Mouse (Mus musculus) forebrain, embryonic 12.5 days (tissue): ENCODE results near the gene Igsf3. TPM values are rescaled to one million over a fixed set of nuclear protein-coding genes. Genes with fewer than 3 reads are reported as not detected.

Source experiments
- ATAC-seq: fragments of 200-750 bp; cut with Nextera tagmentation; 2 replicates; pipeline ENCODE4 v1.8.0; 2017; ENCODE audit warnings: moderate TSS enrichment; ENCODE audit not compliant: low FRiP score
- H3K27ac ChIP-seq: fragments of 300-500 bp; sonication (generic); 2 replicates; pipeline ENCODE4 v1.5.1; 2016; ENCODE audit warnings: mild to moderate bottlenecking
- H3K27me3 ChIP-seq: fragments of 300-500 bp; sonication (generic); 2 replicates; pipeline ENCODE4 v1.6.1; 2016; ENCODE audit warnings: mild to moderate bottlenecking
- H3K36me3 ChIP-seq: fragments of 300-500 bp; sonication (generic); replicated peaks from 2 replicates; pipeline ENCODE4 v1.6.1; 2016; ENCODE audit warnings: mild to moderate bottlenecking
- H3K4me1 ChIP-seq: fragments of 300-500 bp; sonication (generic); 2 replicates; pipeline ENCODE4 v1.6.1; 2016
- H3K4me2 ChIP-seq: fragments of 300-500 bp; sonication (generic); 2 replicates; pipeline ENCODE4 v1.6.1; 2016; ENCODE audit warnings: mild to moderate bottlenecking, moderate library complexity
- H3K4me3 ChIP-seq: fragments of 300-500 bp; sonication (generic); replicated peaks from 2 replicates; pipeline ENCODE4 v1.5.1; 2016; ENCODE audit warnings: mild to moderate bottlenecking
- H3K9ac ChIP-seq: fragments of 300-500 bp; sonication (generic); 2 replicates; pipeline ENCODE4 v1.6.1; 2016; ENCODE audit warnings: mild to moderate bottlenecking
- H3K9me3 ChIP-seq: fragments of 300-500 bp; sonication (generic); 2 replicates; pipeline ENCODE4 v1.6.1; 2016
- WGBS: fragments of 180-500 bp; shearing (Covaris S2); methylation state at CpG from one replicate; pipeline ENCODE4 v1.1.7; 2016; 5-methylcytosine and 5-hydroxymethylcytosine counted together
- polyA plus RNA-seq: library from polyadenylated mRNA; unstranded; fragments of >200 nt; fragmentation: Nextera tagmentation; extraction: Ambion mirVana; gene quantifications from 2 replicates; pipeline ENCODE4 v1.2.1, GENCODE M21; 2016

Igsf3 gene
- polyA plus RNA-seq, 1 experiment from 2014 or later = 27.8 TPM

DNA sequence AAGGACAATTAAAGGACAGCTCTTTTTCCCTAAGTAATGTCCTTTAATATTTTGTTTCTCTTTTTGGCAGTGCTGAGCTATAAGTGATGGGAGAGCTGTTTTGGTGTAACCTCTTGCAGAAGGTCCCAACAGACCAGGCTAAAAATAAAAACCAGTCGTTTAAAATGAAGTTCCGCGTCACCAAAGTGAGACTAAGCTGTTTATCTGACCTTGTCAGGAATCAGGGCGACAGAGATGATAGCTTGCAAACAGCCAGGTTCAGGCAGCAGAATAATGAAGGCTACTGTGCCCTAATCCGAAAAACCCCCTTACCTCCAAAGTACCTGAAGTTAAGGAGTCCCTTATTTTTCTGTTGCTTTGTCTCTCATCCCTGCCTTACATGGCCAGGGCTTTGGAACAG is 21.2 kb upstream of the Igsf3 start:
- H3K9ac ChIP-seq = no peak overlapping the region
- no peaks in the 10 kb centered on the region for H3K9me3 ChIP-seq
- no peak overlapping the region for H3K4me3 ChIP-seq
- H3K27ac ChIP-seq = no peak overlapping the region
- peaks cover under 1% of the 10 kb centered on the region for H3K4me1 ChIP-seq
- no peaks in the 10 kb centered on the region for H3K27me3 ChIP-seq
- no peak overlapping the region for H3K4me2 ChIP-seq
- WGBS = 67% methylated on average over 5 of the region's 5 CpGs
- H3K36me3 ChIP-seq = no peaks in the 10 kb centered on the region
- no peak for ATAC-seq

GRCm38 (mm10) chr3:101356583-101357553 is 20.0 kb upstream of the Igsf3 start:
- H3K27ac ChIP-seq = no peak overlapping the region
- no peak for ATAC-seq
- no peak overlapping the region for H3K4me3 ChIP-seq
- no peak overlapping the region for H3K4me2 ChIP-seq
- H3K9me3 ChIP-seq = no peaks in the 10 kb centered on the region
- H3K4me1 ChIP-seq = no peaks in the 10 kb centered on the region; the same call in 1 of the 2 replicates
- H3K27me3 ChIP-seq = no peaks in the 10 kb centered on the region
- H3K36me3 ChIP-seq = no peaks in the 10 kb centered on the region
- WGBS = 80% methylated on average over 8 of the region's 8 CpGs
- no peak overlapping the region for H3K9ac ChIP-seq

GRCm38 (mm10) chr3:101360832-101361231 is 16.1 kb upstream of the Igsf3 start:
- Histone ChIP-seq H3K4me1 (peaks cover 15% of the 10 kb centered on the region), H3K4me3 (no peak overlapping the region), H3K9me3 (no peaks in the 10 kb centered on the region), H3K27me3 (no peaks in the 10 kb centered on the region), H3K36me3 (no peaks in the 10 kb centered on the region), H3K4me2 (no peak overlapping the region), H3K9ac (no peak overlapping the region), H3K27ac (no peak overlapping the region)
- ATAC-seq = no peak
- 93% methylated on average over 6 of the region's 6 CpGs for WGBS

DNA sequence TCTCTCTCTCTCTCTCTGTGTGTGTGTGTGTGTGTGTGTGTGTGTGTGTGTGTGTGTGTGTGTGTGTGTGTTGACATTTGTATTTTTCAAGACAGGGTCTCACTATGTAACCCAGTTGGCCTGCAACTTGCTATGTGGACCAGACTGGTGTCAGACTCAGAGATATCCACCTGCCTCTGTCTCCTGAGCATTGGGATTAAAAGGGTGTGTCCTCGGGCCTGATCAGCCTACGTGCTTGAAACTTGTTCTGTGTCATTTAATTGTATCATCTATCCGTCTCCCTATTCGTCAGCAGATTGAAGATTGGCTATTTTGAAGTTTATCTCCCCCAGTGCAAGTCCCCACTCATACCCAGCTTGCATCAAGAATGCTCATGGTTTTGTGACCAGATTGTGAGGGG is 14.5 kb upstream of the Igsf3 start:
- peaks cover 25% of the 10 kb centered on the region for H3K4me1 ChIP-seq
- no peak overlapping the region for H3K4me2 ChIP-seq
- H3K9ac ChIP-seq = no peak overlapping the region
- H3K27ac ChIP-seq = no peak overlapping the region
- no peak overlapping the region for H3K4me3 ChIP-seq
- H3K27me3 ChIP-seq = no peaks in the 10 kb centered on the region
- 93% methylated on average over 4 of the region's 4 CpGs for WGBS
- H3K9me3 ChIP-seq = no peaks in the 10 kb centered on the region
- ATAC-seq = no peak
- no peaks in the 10 kb centered on the region for H3K36me3 ChIP-seq

DNA sequence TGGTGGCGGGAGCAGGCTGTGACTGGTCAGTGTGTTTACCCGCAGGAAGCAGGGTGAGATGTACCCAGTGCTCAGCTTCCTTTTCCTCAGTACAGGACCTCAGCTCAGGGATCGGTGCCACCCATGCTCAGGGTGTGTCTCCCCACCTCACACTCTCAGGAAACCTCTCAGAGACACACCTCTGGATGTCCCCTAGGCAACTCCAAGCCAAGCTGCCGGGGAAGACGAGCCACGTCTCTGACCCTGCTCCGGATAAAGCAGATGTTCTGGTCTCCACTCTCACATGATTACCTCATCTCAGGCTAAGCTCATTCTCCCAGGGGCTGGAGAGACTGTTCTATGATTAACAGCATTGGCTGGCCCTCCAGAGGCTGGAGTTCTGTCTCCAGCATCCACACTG is 13.3 kb upstream of the Igsf3 start:
- ATAC-seq = no peak
- H3K27ac ChIP-seq = no peak overlapping the region
- no peak overlapping the region for H3K4me2 ChIP-seq
- H3K9ac ChIP-seq = no peak overlapping the region
- no peaks in the 10 kb centered on the region for H3K36me3 ChIP-seq
- H3K4me1 ChIP-seq = peaks cover 25% of the 10 kb centered on the region
- WGBS = 88% methylated on average over 7 of the region's 7 CpGs
- H3K9me3 ChIP-seq = no peaks in the 10 kb centered on the region
- H3K27me3 ChIP-seq = 0 out of 2 replicates have a peak, but pooled peaks cover 3% of the 10 kb centered on the region
- no peak overlapping the region for H3K4me3 ChIP-seq

DNA sequence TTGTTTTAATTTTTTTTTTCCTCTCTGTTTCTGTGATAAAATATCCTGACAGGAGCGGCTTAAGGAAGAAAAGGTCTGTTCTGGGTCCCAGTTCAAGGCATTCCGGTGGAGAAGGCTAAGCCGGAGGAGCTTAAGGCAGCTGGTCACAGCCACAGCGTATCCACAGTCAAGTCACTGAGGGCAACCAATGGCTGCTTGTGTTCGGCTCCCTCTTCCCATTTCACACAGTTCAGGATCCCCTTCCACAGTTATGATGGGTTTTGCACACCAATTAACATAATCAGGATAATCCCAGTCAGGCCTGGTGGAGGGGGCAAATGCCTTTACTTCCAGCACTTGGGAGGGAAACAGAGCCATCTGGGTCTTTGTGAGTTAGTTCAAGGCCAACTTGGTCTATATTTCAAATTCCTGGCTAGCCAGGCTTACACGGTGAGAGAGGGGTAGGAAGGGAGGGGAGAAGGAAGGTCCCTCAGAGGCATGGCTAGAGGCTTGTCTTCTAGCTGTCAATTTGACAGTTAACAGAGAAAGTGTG is 11.7 kb upstream of the Igsf3 start:
- 32% methylated on average over 6 of the region's 6 CpGs for WGBS
- Histone ChIP-seq H3K9me3 (no peaks in the 10 kb centered on the region), H3K4me1 (peaks cover 25% of the 10 kb centered on the region), H3K9ac (no peak overlapping the region), H3K4me2 (no peak overlapping the region), H3K4me3 (no peak overlapping the region), H3K36me3 (no peaks in the 10 kb centered on the region), H3K27ac (peak overlapping the region; percentile 14; the same call in 1 of the 2 replicates), H3K27me3 (0 out of 2 replicates have a peak, but pooled peaks cover 3% of the 10 kb centered on the region)
- ATAC-seq = 0 out of 2 replicates have a peak, but pooled peaks have one; percentile 44

DNA sequence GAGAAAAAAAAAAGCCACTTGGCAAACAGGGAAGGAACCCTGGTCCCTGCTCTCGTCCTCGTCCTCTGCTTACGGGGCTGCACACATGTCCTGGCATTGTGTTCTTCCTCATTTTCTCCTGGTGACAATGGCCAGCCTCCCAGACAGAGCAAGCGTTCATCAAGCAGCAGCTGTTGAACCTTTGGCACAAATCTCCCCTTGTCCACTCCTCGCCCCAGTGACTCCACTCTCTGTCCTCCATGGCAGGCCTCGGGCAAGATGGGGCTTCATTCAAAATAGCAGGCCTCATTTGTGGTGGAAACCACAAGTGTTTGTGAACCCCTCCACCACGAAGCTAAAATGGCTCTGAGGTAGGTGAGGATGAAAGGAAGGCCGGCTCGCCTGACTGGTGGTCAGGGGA is 11.0 kb upstream of the Igsf3 start:
- 42% methylated on average over 9 of the region's 9 CpGs for WGBS
- no peak for ATAC-seq
- Histone ChIP-seq H3K9me3 (no peaks in the 10 kb centered on the region), H3K27ac (no peak overlapping the region), H3K4me3 (no peak overlapping the region), H3K36me3 (no peaks in the 10 kb centered on the region), H3K4me2 (no peak overlapping the region), H3K4me1 (peaks cover 25% of the 10 kb centered on the region), H3K9ac (no peak overlapping the region), H3K27me3 (0 out of 2 replicates have a peak, but pooled peaks cover 3% of the 10 kb centered on the region)

GRCm38 (mm10) chr3:101367372-101367771 is 9.5 kb upstream of the Igsf3 start:
- Histone ChIP-seq H3K4me2 (no peak overlapping the region), H3K4me1 (peaks cover 25% of the 10 kb centered on the region), H3K36me3 (no peaks in the 10 kb centered on the region), H3K27me3 (peaks cover 9% of the 10 kb centered on the region; the same call in 1 of the 2 replicates), H3K4me3 (no peak overlapping the region), H3K9me3 (no peaks in the 10 kb centered on the region), H3K27ac (no peak overlapping the region), H3K9ac (no peak overlapping the region)
- 80% methylated on average over 11 of the region's 11 CpGs for WGBS
- no peak for ATAC-seq

- Histone ChIP-seq H3K4me3 (no peak overlapping the region), H3K27ac (no peak overlapping the region), H3K36me3 (no peaks in the 10 kb centered on the region), H3K27me3 (peaks cover 16% of the 10 kb centered on the region; the same call in 1 of the 2 replicates), H3K4me2 (no peak overlapping the region), H3K9me3 (no peaks in the 10 kb centered on the region), H3K9ac (no peak overlapping the region), H3K4me1 (peaks cover 22% of the 10 kb centered on the region)
- 59% methylated on average over 10 of the region's 10 CpGs for WGBS
- no peak for ATAC-seq
Measured at GRCm38 (mm10) chr3:101369301-101369881, 7.5 kb upstream of the Igsf3 start.

GRCm38 (mm10) chr3:101372345-101372980 is 4.4 kb upstream of the Igsf3 start:
- no peak overlapping the region for H3K4me3 ChIP-seq
- WGBS = 39% methylated on average over 13 of the region's 13 CpGs
- H3K27me3 ChIP-seq = peaks cover 20% of the 10 kb centered on the region
- H3K4me2 ChIP-seq = no peak overlapping the region; the same call in 1 of the 2 replicates
- H3K9me3 ChIP-seq = no peaks in the 10 kb centered on the region
- no peak overlapping the region for H3K9ac ChIP-seq
- no peaks in the 10 kb centered on the region for H3K36me3 ChIP-seq
- ATAC-seq = no peak
- 0 out of 2 replicates have a peak, but pooled peaks cover 2% of the 10 kb centered on the region for H3K4me1 ChIP-seq
- H3K27ac ChIP-seq = no peak overlapping the region

DNA sequence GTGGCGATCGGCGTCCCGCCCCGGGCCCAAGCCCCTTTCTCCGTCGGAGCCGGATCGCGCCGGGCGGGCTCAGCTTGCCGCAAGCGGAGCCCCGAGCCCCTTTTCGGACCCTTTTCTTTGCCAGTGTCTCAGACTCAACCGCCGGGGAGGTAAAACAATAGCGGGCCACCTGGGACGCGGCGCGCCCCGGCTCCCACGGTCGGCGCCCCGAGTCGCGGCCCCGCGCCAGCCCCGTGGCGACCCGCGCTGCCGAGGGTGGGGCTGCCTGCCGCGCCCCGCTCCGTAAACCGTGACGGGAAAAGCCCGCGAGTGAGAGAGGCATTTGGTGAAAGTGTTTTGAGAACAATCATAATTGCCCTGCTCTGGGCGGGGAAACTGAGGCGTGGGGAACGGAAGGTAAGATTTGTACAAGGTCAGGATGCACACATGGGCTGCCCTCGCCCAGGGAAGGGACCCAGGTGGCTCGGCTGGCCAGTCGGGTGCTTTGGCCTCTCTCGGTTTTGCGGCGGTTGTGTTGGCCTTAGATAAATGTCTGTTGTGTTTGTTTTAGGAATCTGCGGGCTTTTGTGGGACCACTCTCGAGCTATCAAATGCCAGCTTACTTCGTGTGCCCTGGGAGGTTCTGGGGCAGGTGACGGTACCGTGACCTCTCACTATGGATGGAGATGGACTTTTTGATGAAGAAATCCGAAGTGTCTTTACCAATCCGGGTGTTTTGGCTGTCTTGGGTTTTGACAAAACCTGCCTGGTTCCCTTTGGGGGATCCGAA is 557 bp downstream of the Igsf3 start:
- H3K27me3 ChIP-seq = peaks cover 25% of the 10 kb centered on the region

More for the DNA sequence above, 557 bp downstream of the Igsf3 start:
- WGBS = 0% methylated on average over 46 of the region's 62 CpGs
- Histone ChIP-seq H3K4me2 (peak overlapping the region; percentile 97), H3K4me1 (peaks cover 48% of the 10 kb centered on the region), H3K27ac (peak overlapping the region; percentile 56; the same call in 1 of the 2 replicates), H3K9me3 (no peaks in the 10 kb centered on the region), H3K9ac (peak overlapping the region; percentile 69), H3K36me3 (no peaks in the 10 kb centered on the region), H3K4me3 (peak overlapping the region; percentile 60)
- ATAC-seq = peak; percentile 41
